Mouse (Mus musculus) regulatory T cell (primary cell): Measurements from ENCODE around the gene Rab19.
"Not testable (repeated sequence)": the region's sequence is repeated elsewhere in the genome, so short reads cannot be mapped to it uniquely, and the experiment has no call there.

Experiments used
- in situ Hi-C: fragments of 300-600 bp; cut with MboI, MseI; formaldehyde crosslinking; loops from one replicate; pipeline ENCODE4 v1.15.1; 2025; ENCODE audit warnings: high pct_unique_total_duplicates

The Rab19 gene

GRCm38 (mm10) chr6:39430722-39431121 is 49.7 kb downstream of the Rab19 start:
- in situ Hi-C loops: no loop called here

- in situ Hi-C loops: no loop called here
Measured at GRCm38 (mm10) chr6:39433174-39433573, 52.2 kb downstream of the Rab19 start.

- in situ Hi-C loops: no loop called here
Measured at GRCm38 (mm10) chr6:39433701-39434100, 52.7 kb downstream of the Rab19 start.

GRCm38 (mm10) chr6:39434111-39434885 is 53.3 kb downstream of the Rab19 start:
- in situ Hi-C loops: no loop called here

- in situ Hi-C loops: no loop called here
Measured at GRCm38 (mm10) chr6:39434886-39435492, 54.0 kb downstream of the Rab19 start.

GRCm38 (mm10) chr6:39435875-39436274 is 54.9 kb downstream of the Rab19 start:
- in situ Hi-C loops: no loop called here

- in situ Hi-C loops: not testable (repeated sequence)
Measured at GRCm38 (mm10) chr6:39437519-39437918, 56.5 kb downstream of the Rab19 start.
